1 mouse cellular context compared by ENCODE assay signal in the genomic region with DNA sequence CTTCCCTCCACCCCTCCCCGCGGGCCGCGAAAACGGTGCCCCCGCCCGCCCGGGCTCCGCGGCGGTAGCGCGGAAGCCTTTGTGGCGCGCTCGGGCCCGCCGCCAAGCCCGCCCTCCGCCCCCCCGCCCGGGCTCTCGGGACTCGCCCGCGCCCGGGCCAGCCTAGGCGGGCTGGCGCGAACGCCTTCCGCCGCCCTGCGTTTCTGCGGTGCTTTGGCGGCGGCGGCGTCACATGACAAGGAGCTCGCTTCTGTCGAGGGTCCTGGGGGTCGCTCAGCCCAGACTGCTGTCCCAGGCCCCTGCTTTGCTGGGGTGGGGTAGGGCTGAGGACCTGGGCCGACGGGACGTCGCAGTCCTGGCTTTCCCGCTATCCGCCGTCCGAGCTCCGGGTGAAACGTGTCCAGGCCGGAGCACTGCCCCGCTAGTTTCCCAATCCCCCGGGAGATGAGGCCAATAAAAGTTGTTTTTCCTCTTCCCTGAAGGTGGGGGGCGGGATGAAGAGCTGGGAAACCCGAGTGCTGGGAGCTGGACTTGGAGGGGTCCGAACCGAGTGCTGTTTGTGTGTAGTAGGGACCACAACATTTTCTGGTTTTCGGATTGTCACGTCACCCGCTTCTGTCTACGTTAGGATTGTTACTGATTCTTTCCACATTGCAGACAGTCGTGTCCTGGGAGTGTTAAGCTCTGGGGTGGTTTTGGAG.
TF ChIP-seq lines count a peak whose summit lies in the region.

No protein-coding gene starts in this region.

TF ChIP-seq in MEL, 35 proteins besides CTCF, POLR2A, EP300 and RAD21 (continued from another document):
- TF ChIP-seq KAT2A (conservative IDR thresholded peaks at IDR 0.05; ENCODE audit: low read depth, low read length) = no peak
- TF ChIP-seq ZNF384 (IDR thresholded peaks at IDR 0.05; ENCODE audit: low read depth, low read length) = no peak
- no peak for TF ChIP-seq GABPA (IDR thresholded peaks at IDR 0.05; ENCODE audit: low read depth, low read length)
- TF ChIP-seq MYB (IDR thresholded peaks at IDR 0.05; ENCODE audit: low read depth, low read length) = no peak
